Mouse (Mus musculus) kidney, postnatal 4 days (tissue): ENCODE data around the gene Prr3.
"Not testable (repeated sequence)": the region's sequence is repeated elsewhere in the genome, so short reads cannot be mapped to it uniquely, and the experiment has no call there.

ENCODE experiments used
- DNase-seq, 2 experiments: peaks; one replicate each; pipeline ENCODE4 v3.0.0; 2021; ENCODE audit warnings: mixed read lengths in 2 of 2

Prr3 gene

GRCm38 (mm10) chr17:35979401-35980362 is at the start of gene Prr3, which contains the start of gene Gnl1:
Gene Prr3, minus strand, starts transcription at chr17:35980236.
Gene Gnl1, plus strand, starts transcription at chr17:35979851.
- peak; percentile 93 to 96 for DNase-seq

- DNase-seq: no peak
Observed at GRCm38 (mm10) chr17:36028879-36029619, 49.0 kb upstream of the Prr3 start.

- DNase-seq: no peak
Observed at GRCm38 (mm10) chr17:36027663-36028062, 47.6 kb upstream of the Prr3 start.

GRCm38 (mm10) chr17:36025901-36026300 is 45.9 kb upstream of the Prr3 start:
- no peak for DNase-seq

GRCm38 (mm10) chr17:36025197-36025596 is 45.2 kb upstream of the Prr3 start:
- no peak for DNase-seq

- peak; percentile 27 to 43 for DNase-seq
Observed at GRCm38 (mm10) chr17:36023710-36024654, 43.9 kb upstream of the Prr3 start.

GRCm38 (mm10) chr17:36022922-36023321 is 42.9 kb upstream of the Prr3 start:
- DNase-seq: no peak

GRCm38 (mm10) chr17:36022098-36022497 is 42.1 kb upstream of the Prr3 start:
- no peak for DNase-seq

- no peak for DNase-seq
Observed at GRCm38 (mm10) chr17:36021309-36021708, 41.3 kb upstream of the Prr3 start.

GRCm38 (mm10) chr17:36020191-36021073 is 40.4 kb upstream of the Prr3 start, which contains the start of gene H2-T24:
Gene H2-T24, minus strand, starts transcription at chr17:36020560.
- peak; percentile 77 to 87 for DNase-seq

GRCm38 (mm10) chr17:36019519-36019918 is 39.5 kb upstream of the Prr3 start:
- DNase-seq: no peak

GRCm38 (mm10) chr17:36018979-36019378 is 38.9 kb upstream of the Prr3 start:
- no peak for DNase-seq

- DNase-seq: no peak
Observed at GRCm38 (mm10) chr17:36017046-36017445, 37.0 kb upstream of the Prr3 start.

GRCm38 (mm10) chr17:36014977-36015376 is 34.9 kb upstream of the Prr3 start:
- DNase-seq: no peak

GRCm38 (mm10) chr17:36004409-36004808 is 24.4 kb upstream of the Prr3 start:
- not testable (repeated sequence) for DNase-seq

GRCm38 (mm10) chr17:36003331-36003730 is 23.3 kb upstream of the Prr3 start:
- DNase-seq: no peak

- no peak for DNase-seq
Observed at GRCm38 (mm10) chr17:36001966-36002365, 21.9 kb upstream of the Prr3 start.

- no peak for DNase-seq
Observed at GRCm38 (mm10) chr17:36001121-36001897, 21.3 kb upstream of the Prr3 start.

GRCm38 (mm10) chr17:36000349-36000748 is 20.3 kb upstream of the Prr3 start:
- DNase-seq: no peak

- DNase-seq: no peak
Observed at GRCm38 (mm10) chr17:35999356-35999755, 19.3 kb upstream of the Prr3 start.
